Mouse (Mus musculus) G1E (cell line): ENCODE data around the gene Rex1bd.

Source experiments
- CTCF ChIP-seq: IDR thresholded peaks from 2 replicates; pipeline ENCODE4 v1.5.1; 2012; ENCODE audit warnings: low read depth, low read length, inconsistent platforms, mixed read lengths
- GATA1 ChIP-seq: IDR thresholded peaks from 2 replicates; pipeline ENCODE4 v1.6.1; 2012; ENCODE audit warnings: borderline replicate concordance, low read length, inconsistent platforms, mixed read lengths
- GATA2 ChIP-seq: IDR thresholded peaks from 2 replicates; pipeline ENCODE4 v1.6.1; 2012; ENCODE audit warnings: low read depth, low read length, inconsistent platforms, borderline replicate concordance
- POLR2AphosphoS5 ChIP-seq: IDR thresholded peaks from 2 replicates; pipeline ENCODE4 v1.6.1; 2012; ENCODE audit warnings: low read depth, low read length, inconsistent platforms; ENCODE audit not compliant: insufficient replicate concordance
- TAL1 ChIP-seq: conservative IDR thresholded peaks from 2 replicates; pipeline ENCODE4 v1.6.1; 2012; ENCODE audit warnings: low read depth, low read length, inconsistent platforms, mixed read lengths

DNA sequence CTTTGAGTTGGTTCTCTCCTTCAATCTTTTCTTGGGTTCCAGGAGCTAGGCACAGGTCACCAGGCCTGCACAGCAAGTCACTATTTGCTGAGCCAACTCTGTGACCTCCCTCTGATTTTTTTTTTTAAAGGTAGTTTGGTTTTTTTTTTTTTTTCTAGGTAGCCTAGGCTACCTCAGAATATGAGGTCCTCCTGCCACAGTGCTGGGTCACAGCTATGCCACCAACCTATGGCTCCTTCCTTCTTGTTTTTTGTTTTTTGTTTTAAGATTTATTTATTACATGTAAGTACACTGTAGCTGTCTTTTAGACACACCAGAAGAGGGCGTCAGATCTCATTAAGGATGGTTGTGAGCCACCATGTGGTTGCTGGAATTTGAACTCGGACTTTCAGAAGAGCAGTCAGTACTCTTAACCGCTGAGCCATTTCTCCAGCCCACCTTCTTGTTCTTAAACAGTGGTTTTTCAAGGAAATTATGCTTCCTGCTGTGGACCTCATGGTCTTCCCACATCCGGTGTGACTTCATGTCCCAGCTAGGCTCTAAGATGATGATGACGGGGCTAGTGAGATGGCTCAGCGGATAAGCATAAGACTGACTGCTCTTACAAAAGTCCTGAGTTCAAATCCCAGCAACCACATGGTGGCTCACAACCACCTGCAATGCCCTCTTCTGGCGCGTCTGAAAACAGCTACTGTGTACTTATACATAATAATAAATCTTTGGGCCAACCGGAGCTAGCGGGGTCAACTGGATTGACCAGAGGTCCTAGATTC is 43.0 kb upstream of the Rex1bd start:
- TF ChIP-seq CTCF (no peak), GATA1 (no peak), TAL1 (no peak), POLR2AphosphoS5 (no peak), GATA2 (no peak)
